Mouse (Mus musculus) ES-Bruce4 (cell line): ENCODE data around the gene Haghl. TPM values are rescaled to one million over a fixed set of nuclear protein-coding genes. Genes with fewer than 3 reads are reported as not detected.
"Not testable (repeated sequence)": the region's sequence is repeated elsewhere in the genome, so short reads cannot be mapped to it uniquely, and the experiment has no call there.

Experiments used
- H3K27ac ChIP-seq: 2 replicates; pipeline ENCODE4 v1.5.1; 2012; ENCODE audit warnings: low read length, inconsistent platforms; ENCODE audit not compliant: insufficient read depth
- H3K27me3 ChIP-seq: 2 replicates; pipeline ENCODE4 v1.6.1; 2012; ENCODE audit warnings: mild to moderate bottlenecking, low read length, inconsistent platforms; ENCODE audit not compliant: control insufficient read depth, poor library complexity, insufficient read depth, severe bottlenecking
- H3K36me3 ChIP-seq: 2 replicates; pipeline ENCODE4 v1.6.1; 2012; ENCODE audit warnings: inconsistent platforms, mild to moderate bottlenecking, low read length, moderate library complexity; ENCODE audit not compliant: control insufficient read depth, poor library complexity, insufficient read depth, severe bottlenecking
- H3K4me1 ChIP-seq: one replicate; pipeline ENCODE4 v1.8.1; 2011; ENCODE audit warnings: low read length; ENCODE audit not compliant: control insufficient read depth, insufficient read depth
- H3K4me3 ChIP-seq: 2 replicates; pipeline ENCODE4 v1.5.1; 2011; ENCODE audit warnings: low read depth, mild to moderate bottlenecking, low read length
- H3K9ac ChIP-seq: 2 replicates; pipeline ENCODE4 v1.6.1; 2012; ENCODE audit warnings: low read depth, mild to moderate bottlenecking, inconsistent platforms; ENCODE audit not compliant: poor library complexity, severe bottlenecking
- H3K9me3 ChIP-seq: replicated peaks from 2 replicates; pipeline ENCODE4 v1.6.1; 2012; ENCODE audit warnings: mild to moderate bottlenecking, low read length, inconsistent platforms; ENCODE audit not compliant: control insufficient read depth, poor library complexity, insufficient read depth, severe bottlenecking
- CTCF ChIP-seq: IDR thresholded peaks from one replicate; pipeline ENCODE4 v1.8.1; 2011; ENCODE audit warnings: low read depth, low read length
- EP300 ChIP-seq: IDR thresholded peaks from 2 replicates; pipeline ENCODE4 v1.6.1; 2011; ENCODE audit warnings: low read depth, low read length; ENCODE audit not compliant: insufficient read depth
- POLR2A ChIP-seq: IDR thresholded peaks from one replicate; pipeline ENCODE4 v1.8.1; 2011; ENCODE audit warnings: low read length; ENCODE audit not compliant: insufficient read depth
- polyA plus RNA-seq: library from polyadenylated mRNA; stranded (reverse); fragments of >200 nt; gene quantifications from 2 replicates; pipeline ENCODE4 v1.2.4, GENCODE M21; 2011; ENCODE audit warnings: low read depth; ENCODE audit not compliant: missing spikeins, insufficient read depth, insufficient read length

Haghl gene
- polyA plus RNA-seq, 1 experiment: 32.1 TPM

- Histone ChIP-seq H3K9ac (no peak overlapping the region), H3K27ac (no peak overlapping the region), H3K4me1 (no peaks in the 10 kb centered on the region), H3K9me3 (no peaks in the 10 kb centered on the region), H3K4me3 (no peak overlapping the region), H3K27me3 (no peaks in the 10 kb centered on the region), H3K36me3 (no peaks in the 10 kb centered on the region)
- TF ChIP-seq POLR2A: no peak
- TF ChIP-seq CTCF: no peak
- no peak for TF ChIP-seq EP300
These were observed 41.2 kb downstream of the Haghl start for GRCm38 (mm10) chr17:25744311-25744710.

- H3K27ac ChIP-seq: no peak overlapping the region
- H3K36me3 ChIP-seq: no peaks in the 10 kb centered on the region
- no peaks in the 10 kb centered on the region for H3K4me1 ChIP-seq
- H3K9ac ChIP-seq: no peak overlapping the region
- H3K4me3 ChIP-seq: no peak overlapping the region
- no peaks in the 10 kb centered on the region for H3K27me3 ChIP-seq
- no peaks in the 10 kb centered on the region for H3K9me3 ChIP-seq
- TF ChIP-seq EP300: no peak
- no peak for TF ChIP-seq CTCF
- no peak for TF ChIP-seq POLR2A
These were observed 41.6 kb downstream of the Haghl start for GRCm38 (mm10) chr17:25743831-25744230.

GRCm38 (mm10) chr17:25741471-25741870, 44.0 kb downstream of the Haghl start:
- H3K4me3 ChIP-seq, H3K4me1 ChIP-seq, H3K27ac ChIP-seq, H3K27me3 ChIP-seq, H3K36me3 ChIP-seq, H3K9me3 ChIP-seq, H3K9ac ChIP-seq: not testable (repeated sequence)

GRCm38 (mm10) chr17:25738861-25739260, 46.6 kb downstream of the Haghl start:
- H3K4me1 ChIP-seq: no peaks in the 10 kb centered on the region
- H3K36me3 ChIP-seq: no peaks in the 10 kb centered on the region
- H3K27me3 ChIP-seq: no peaks in the 10 kb centered on the region
- no peak overlapping the region for H3K27ac ChIP-seq
- H3K9ac ChIP-seq: no peak overlapping the region
- no peak for TF ChIP-seq CTCF
- TF ChIP-seq EP300: no peak
- no peak for TF ChIP-seq POLR2A
- no peaks in the 10 kb centered on the region for H3K9me3 ChIP-seq
- no peak overlapping the region for H3K4me3 ChIP-seq

- Histone ChIP-seq H3K4me1 (no peaks in the 10 kb centered on the region), H3K9me3 (no peaks in the 10 kb centered on the region), H3K9ac (no peak within 1 kb of the TSS), H3K27me3 (no peaks in the 10 kb centered on the region), H3K27ac (no peak within 1 kb of the TSS), H3K36me3 (no peaks in the 10 kb centered on the region), H3K4me3 (no peak within 1 kb of the TSS)
- no peak for TF ChIP-seq CTCF
- TF ChIP-seq POLR2A: no peak
- no peak for TF ChIP-seq EP300
These were observed 49.7 kb downstream of the Haghl start, which contains the start of gene Mslnl for GRCm38 (mm10) chr17:25735745-25736144. Gene Mslnl (plus strand): TSS chr17:25736042.

GRCm38 (mm10) chr17:25735246-25735645, 50.2 kb downstream of the Haghl start:
- Histone ChIP-seq H3K9ac (no peak overlapping the region), H3K27ac (no peak overlapping the region), H3K4me1 (no peaks in the 10 kb centered on the region), H3K9me3 (no peaks in the 10 kb centered on the region), H3K4me3 (no peak overlapping the region), H3K36me3 (no peaks in the 10 kb centered on the region), H3K27me3 (no peaks in the 10 kb centered on the region)
- TF ChIP-seq CTCF (no peak), EP300 (no peak), POLR2A (no peak)
